Mouse (Mus musculus) brain, embryonic 14.5 days (tissue): ENCODE results near the gene Cct5.

Source experiments
- CTCF ChIP-seq: fragments of 200-500 bp; IDR thresholded peaks from 2 replicates; pipeline ENCODE4 v1.5.1; 2012; ENCODE audit warnings: inconsistent platforms, mild to moderate bottlenecking, moderate library complexity, borderline replicate concordance; ENCODE audit not compliant: insufficient read depth, insufficient read length; ENCODE audit errors: extremely low read depth
- POLR2A ChIP-seq: fragments of 200-500 bp; IDR thresholded peaks from 2 replicates; pipeline ENCODE4 v1.6.1; 2012; ENCODE audit warnings: mild to moderate bottlenecking, inconsistent platforms, borderline replicate concordance; ENCODE audit not compliant: poor library complexity, insufficient read depth, insufficient read length, severe bottlenecking; ENCODE audit errors: extremely low read depth

- TF ChIP-seq CTCF (no peak), POLR2A (no peak)
Measured at GRCm38 (mm10) chr15:31606821-31607220, 5.2 kb upstream of the Cct5 start.
